Mouse (Mus musculus): ENCODE results near the gene Plxnd1. TPM values are rescaled to one million over a fixed set of nuclear protein-coding genes. Genes with fewer than 3 reads are reported as not detected.

The Plxnd1 gene
- polyA plus RNA-seq (2012; ENCODE audit: low replicate concordance): 21.9 and 42.5 TPM in 2 replicates

DNA sequence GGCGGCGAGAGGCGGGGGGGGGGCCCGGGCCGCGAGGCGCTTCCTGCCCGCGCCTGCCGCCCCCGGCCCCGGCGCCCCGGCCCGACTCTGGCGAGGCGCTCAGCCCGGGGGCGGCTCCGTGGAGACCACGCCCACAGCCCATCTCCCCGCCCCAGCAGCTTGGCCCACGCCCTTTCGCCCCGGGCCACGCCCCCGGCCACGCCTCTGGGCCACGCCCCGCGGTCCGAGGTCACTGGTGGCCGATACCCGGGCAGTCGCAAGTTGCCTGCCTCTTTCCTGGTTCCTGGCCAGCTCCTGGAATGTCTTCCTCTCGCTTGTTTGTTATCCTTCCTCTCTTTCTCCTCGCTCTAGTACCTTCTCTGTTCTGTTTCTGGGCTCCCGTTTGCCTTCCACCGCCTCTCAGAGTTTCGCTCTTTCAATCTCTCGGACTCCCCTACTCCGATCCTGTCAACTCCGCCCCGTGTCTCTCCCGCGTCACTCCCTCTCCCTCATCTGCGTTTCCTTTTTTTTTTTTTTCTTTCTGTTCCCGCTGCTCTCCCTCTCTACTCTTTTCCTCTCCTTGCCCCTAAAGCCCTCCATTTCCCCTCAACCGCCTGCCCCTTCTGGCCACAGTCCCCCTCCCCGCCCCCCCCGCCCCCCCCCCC, at the start of gene Plxnd1:
Gene Plxnd1 (minus strand): TSS at position 129 of the 644 bp plus-strand sequence.

GRCm38 (mm10) chr6:115944638-115945037, 50.2 kb downstream of the Plxnd1 start, which contains the start of gene H1foo:
H1foo (plus strand) TSS chr6:115944938.

GRCm38 (mm10) chr6:115931639-115932038, 63.2 kb downstream of the Plxnd1 start, which contains the start of gene Rho:
Rho (plus strand) TSS chr6:115931748.

Other genes with a start within 250 kb of the Plxnd1 start
- 1.4 and 1.9 TPM in 2 replicates for gene Tmem40, start 232.6 kb downstream of the Plxnd1 start, polyA plus RNA-seq (2012; ENCODE audit: low replicate concordance)
- gene Cand2, start 220.5 kb downstream of the Plxnd1 start, polyA plus RNA-seq (2012; ENCODE audit: low replicate concordance): 3.7 and 4.2 TPM in 2 replicates
- 438 and 455 TPM in 2 replicates for gene Rpl32, start 186.3 kb downstream of the Plxnd1 start, polyA plus RNA-seq (2012; ENCODE audit: low replicate concordance)
- gene Efcab12, start 156.6 kb downstream of the Plxnd1 start, polyA plus RNA-seq (2012; ENCODE audit: low replicate concordance): 0.06 and 0.07 TPM in 2 replicates
- gene Mbd4, start 141.6 kb downstream of the Plxnd1 start, polyA plus RNA-seq (2012; ENCODE audit: low replicate concordance): 1.5 and 2.3 TPM in 2 replicates
- gene Ift122, start 141.5 kb downstream of the Plxnd1 start, polyA plus RNA-seq (2012; ENCODE audit: low replicate concordance): 0.51 and 1.2 TPM in 2 replicates
- 0.23 TPM in 1 of 2 replicates, not detected in the other for gene Rho, start 63.3 kb downstream of the Plxnd1 start, polyA plus RNA-seq (2012; ENCODE audit: low replicate concordance)
- not detected in 2 replicates for gene H1foo, start 50.1 kb downstream of the Plxnd1 start, polyA plus RNA-seq (2012; ENCODE audit: low replicate concordance)
- 4.3 and 4.4 TPM in 2 replicates for gene Tmcc1, start 198.5 kb upstream of the Plxnd1 start, polyA plus RNA-seq (2012; ENCODE audit: low replicate concordance)
- gene Washc2, start 213.0 kb upstream of the Plxnd1 start, polyA plus RNA-seq (2012; ENCODE audit: low replicate concordance): 22.4 and 37.6 TPM in 2 replicates